Mouse (Mus musculus): Measurements from ENCODE around the gene Lclat1. TPM values are rescaled to one million over a fixed set of nuclear protein-coding genes. Genes with fewer than 3 reads are reported as not detected.

Lclat1 gene
- total and polyA plus RNA-seq, 3 experiments, result 9.6 to 10.5 TPM; not detected in 1

DNA sequence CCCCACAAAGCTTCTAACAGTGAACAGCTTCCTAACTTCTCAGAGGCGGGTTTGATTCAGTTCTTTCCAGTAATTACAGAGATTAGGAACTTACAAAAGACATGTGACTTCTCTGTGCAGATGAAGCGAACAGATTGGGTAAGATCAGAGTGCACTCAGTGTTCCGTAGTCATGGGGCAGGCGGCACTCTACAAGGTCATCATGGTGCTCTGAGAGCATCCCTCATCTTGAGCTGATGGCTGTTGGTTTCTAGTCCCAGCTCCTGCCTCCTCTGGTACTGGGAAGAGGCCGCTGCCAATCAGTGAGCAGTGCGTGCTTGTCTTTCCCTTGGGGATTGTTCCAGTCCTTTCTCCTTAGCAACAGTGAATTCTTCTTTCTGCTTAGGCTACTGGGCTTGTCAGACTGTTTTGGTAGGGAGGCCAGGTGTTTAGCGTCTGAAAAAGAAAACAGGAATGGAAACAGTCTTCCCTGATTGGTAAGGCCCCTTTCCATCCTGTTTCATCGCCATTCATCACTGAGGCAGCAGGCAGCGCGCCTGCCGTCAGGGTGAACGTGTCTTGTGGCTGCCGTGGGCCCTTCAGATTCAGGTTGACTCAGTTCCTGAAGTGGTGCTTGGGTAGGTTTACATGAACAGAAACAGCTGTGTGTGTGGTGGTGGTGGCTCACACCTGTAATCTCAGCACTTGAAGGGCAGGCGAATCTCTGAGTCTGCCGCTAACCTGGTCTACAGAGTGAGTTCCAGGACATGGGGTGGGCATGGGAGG, 54.8 kb downstream of the Lclat1 start:
- H3K27ac ChIP-seq (ENCODE audit: control insufficient read depth, low read depth, low read length), result no peak overlapping the region
- no peaks in the 10 kb centered on the region; a peak in 2 of 4 replicates for H3K36me3 ChIP-seq (ENCODE audit: control insufficient read depth in 1 of 2, insufficient read depth in 2 of 2, low read length in 2 of 2)
- no peak overlapping the region for H3K9ac ChIP-seq (ENCODE audit: control insufficient read depth, low read depth, low read length, poor library complexity, severe bottlenecking)
- TF ChIP-seq E2F4 (IDR thresholded peaks at IDR 0.05; ENCODE audit: borderline replicate concordance, low read depth, low read length) (no peak), POLR2AphosphoS2 (IDR thresholded peaks at IDR 0.05; ENCODE audit: low read length) (no peak), MXI1 (IDR thresholded peaks at IDR 0.05; ENCODE audit: low read depth, low read length) (no peak), MAFK (IDR thresholded peaks at IDR 0.05; ENCODE audit: borderline replicate concordance, low read depth, low read length) (no peak), SMC3 (IDR thresholded peaks at IDR 0.05; ENCODE audit: low read depth, low read length) (no peak), SIN3A (IDR thresholded peaks at IDR 0.05; ENCODE audit: low read length) (no peak), USF2 (IDR thresholded peaks at IDR 0.05; ENCODE audit: borderline replicate concordance in 1 of 2, insufficient read depth in 1 of 2, low read depth in 1 of 2, low read length in 2 of 2) (no peak), RAD21 (IDR thresholded peaks at IDR 0.05; ENCODE audit: low read depth, low read length) (no peak), CHD2 (IDR thresholded peaks at IDR 0.05; ENCODE audit: low read length) (no peak), MAZ (IDR thresholded peaks at IDR 0.05; ENCODE audit: low read depth, low read length) (no peak)
- no peak overlapping the region for H3K4me3 ChIP-seq (ENCODE audit: control insufficient read depth in 1 of 2, insufficient read depth in 1 of 2, low read depth in 2 of 2, low read length in 2 of 2)
- no peak for DNase-seq (ENCODE audit: low read depth, low spot score)
- no peaks in the 10 kb centered on the region for H3K4me1 ChIP-seq (ENCODE audit: control insufficient read depth in 1 of 2, insufficient read depth in 2 of 2, low read length in 2 of 2)
- H3K9me3 ChIP-seq (replicated peaks; ENCODE audit: insufficient read depth, low read length), result no peaks in the 10 kb centered on the region
- no peaks in the 10 kb centered on the region for H3K79me2 ChIP-seq (ENCODE audit: control insufficient read depth, insufficient read depth, low read length, poor library complexity)
- no peaks in the 10 kb centered on the region for H3K27me3 ChIP-seq (ENCODE audit: control insufficient read depth in 1 of 2, insufficient read depth in 2 of 2, low read length in 2 of 2)

GRCm38 (mm10) chr17:73163597-73163996, 55.8 kb downstream of the Lclat1 start:
- no peak for DNase-seq (ENCODE audit: low read depth, low spot score)
- H3K9me3 ChIP-seq (replicated peaks; ENCODE audit: insufficient read depth, low read length), result no peaks in the 10 kb centered on the region
- no peak overlapping the region for H3K4me3 ChIP-seq (ENCODE audit: control insufficient read depth in 1 of 2, insufficient read depth in 1 of 2, low read depth in 2 of 2, low read length in 2 of 2)

More at GRCm38 (mm10) chr17:73163597-73163996, 55.8 kb downstream of the Lclat1 start:
- TF ChIP-seq MXI1 (IDR thresholded peaks at IDR 0.05; ENCODE audit: low read depth, low read length) (no peak), ZKSCAN1 (IDR thresholded peaks at IDR 0.05; ENCODE audit: low read depth, low read length) (no peak), MAX (IDR thresholded peaks at IDR 0.05; ENCODE audit: low read length) (no peak), RAD21 (IDR thresholded peaks at IDR 0.05; ENCODE audit: low read depth, low read length) (no peak), ELF1 (IDR thresholded peaks at IDR 0.05; ENCODE audit: low read depth, low read length) (no peak), RCOR1 (IDR thresholded peaks at IDR 0.05; ENCODE audit: low read depth, low read length) (no peak), MAFK (IDR thresholded peaks at IDR 0.05; ENCODE audit: borderline replicate concordance, low read depth, low read length) (no peak), USF1 (IDR thresholded peaks at IDR 0.05; ENCODE audit: low read depth, low read length) (no peak), TBP (IDR thresholded peaks at IDR 0.05; ENCODE audit: low read depth, low read length) (no peak), ZMIZ1 (IDR thresholded peaks at IDR 0.05; ENCODE audit: low read depth, low read length) (no peak), POLR2AphosphoS2 (IDR thresholded peaks at IDR 0.05; ENCODE audit: low read length) (no peak), ZNF384 (IDR thresholded peaks at IDR 0.05; ENCODE audit: low read depth, low read length) (no peak), ETS1 (IDR thresholded peaks at IDR 0.05; ENCODE audit: low read depth, low read length) (no peak), JUND (IDR thresholded peaks at IDR 0.05; ENCODE audit: low read depth, low read length) (no peak), MEF2A (IDR thresholded peaks at IDR 0.05; ENCODE audit: extremely low read depth, insufficient replicate concordance, low read depth, low read length, poor library complexity, severe bottlenecking) (no peak), MYB (IDR thresholded peaks at IDR 0.05; ENCODE audit: low read depth, low read length) (no peak)
- Histone ChIP-seq H3K4me1 (ENCODE audit: control insufficient read depth in 1 of 2, insufficient read depth in 2 of 2, low read length in 2 of 2) (no peaks in the 10 kb centered on the region), H3K27me3 (ENCODE audit: control insufficient read depth in 1 of 2, insufficient read depth in 2 of 2, low read length in 2 of 2) (no peaks in the 10 kb centered on the region), H3K27ac (ENCODE audit: control insufficient read depth, low read depth, low read length) (no peak overlapping the region), H3K9ac (ENCODE audit: control insufficient read depth, low read depth, low read length, poor library complexity, severe bottlenecking) (no peak overlapping the region), H3K36me3 (ENCODE audit: control insufficient read depth in 1 of 2, insufficient read depth in 2 of 2, low read length in 2 of 2) (no peaks in the 10 kb centered on the region; a peak in 2 of 4 replicates), H3K79me2 (ENCODE audit: control insufficient read depth, insufficient read depth, low read length, poor library complexity) (no peaks in the 10 kb centered on the region)

Data from MEL (cell line).